Mouse (Mus musculus) macrophage (primary cell): ENCODE results near the gene Idh2. TPM values are rescaled to one million over a fixed set of nuclear protein-coding genes. Genes with fewer than 3 reads are reported as not detected.

ENCODE experiments used
- H3K27ac ChIP-seq: fragments of 350-480 bp; formaldehyde crosslinking; 2 replicates; pipeline ENCODE4 v1.9.0; 2021
- H3K36me3 ChIP-seq: fragments of 350-480 bp; formaldehyde crosslinking; 2 replicates; pipeline ENCODE4 v1.9.0; 2021; ENCODE audit errors: inconsistent target
- H3K4me3 ChIP-seq: fragments of 350-480 bp; formaldehyde crosslinking; 2 replicates; pipeline ENCODE4 v1.9.0; 2021; ENCODE audit errors: inconsistent target
- H3K79me2 ChIP-seq: fragments of 350-480 bp; formaldehyde crosslinking; 2 replicates; pipeline ENCODE4 v1.9.0; 2021; ENCODE audit errors: inconsistent target
- WGBS: methylation state at CpG from one replicate; pipeline ENCODE4 v1.1.7; 2026; ENCODE audit warnings: inconsistent platforms; ENCODE audit not compliant: missing documents; 5-methylcytosine and 5-hydroxymethylcytosine counted together
- polyA plus RNA-seq: library from polyadenylated mRNA; stranded (reverse); fragments of 250-400 nt; gene quantifications from 3 replicates; pipeline ENCODE4 v1.2.4, GENCODE M21; 2018; ENCODE audit warnings: inconsistent platforms

The Idh2 gene
- polyA plus RNA-seq, 1 experiment from 2014 or later = 88.0 TPM

DNA sequence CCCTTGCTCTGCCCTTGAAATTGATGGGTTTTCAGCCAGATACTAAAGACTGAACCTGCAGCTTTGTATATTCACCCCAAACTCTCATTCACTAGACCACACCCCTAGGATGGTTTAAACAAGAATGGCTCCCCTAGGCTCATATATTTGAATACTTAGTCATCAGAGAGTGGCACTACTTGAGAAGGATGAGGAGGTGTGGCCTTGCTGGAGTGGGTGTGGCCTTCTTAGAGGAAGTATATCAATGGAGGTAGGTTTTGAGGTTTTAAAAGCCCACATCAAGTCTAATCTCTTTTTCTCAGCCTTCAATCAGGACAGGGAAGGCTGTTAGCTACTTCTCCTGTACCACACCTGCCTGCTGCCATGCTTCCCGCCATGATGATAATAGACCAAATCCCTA is 8.8 kb downstream of the Idh2 start:
- H3K36me3 ChIP-seq = no peaks in the 10 kb centered on the region
- peaks cover 90% of the 10 kb centered on the region for H3K79me2 ChIP-seq
- whole genome bisulfite sequencing = 100% methylated on average over 1 of the region's 1 CpGs
- no peak overlapping the region for H3K27ac ChIP-seq
- no peak overlapping the region for H3K4me3 ChIP-seq

DNA sequence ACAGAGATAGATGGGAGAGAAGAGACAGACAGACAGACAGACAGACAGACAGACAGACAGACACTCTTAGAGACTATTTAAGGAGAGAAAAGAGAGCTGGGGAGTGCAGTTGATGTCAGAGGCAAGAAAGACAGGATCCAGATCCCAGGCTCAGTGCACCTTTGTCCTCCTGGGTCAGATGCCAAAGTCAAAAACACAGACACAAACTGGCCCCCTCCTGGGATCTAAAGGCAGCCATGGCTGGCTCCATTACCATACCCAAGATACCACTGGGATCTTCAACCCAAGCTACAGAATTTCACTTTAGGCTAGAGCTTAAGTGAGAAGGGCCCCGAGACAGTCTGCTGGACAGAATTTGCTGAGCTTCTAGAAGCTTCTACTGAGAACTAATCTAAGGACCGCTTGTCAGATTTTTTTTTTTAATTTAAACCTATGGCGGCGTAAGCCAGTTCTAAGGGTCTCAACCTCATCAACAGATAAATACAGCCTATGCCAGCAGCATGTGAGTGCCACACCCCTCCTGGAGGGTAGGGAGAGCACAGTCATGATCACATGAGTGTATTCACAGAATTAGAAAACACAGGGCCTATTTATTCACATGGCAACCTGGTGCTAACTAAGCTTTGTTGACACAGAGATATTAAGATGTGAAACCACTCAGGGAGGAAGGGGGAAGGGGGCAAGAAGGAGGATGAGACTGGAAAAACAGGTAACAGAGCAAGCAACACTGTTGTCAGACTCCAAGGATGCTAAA is 9.4 kb downstream of the Idh2 start:
- Histone ChIP-seq H3K79me2 (peaks cover 84% of the 10 kb centered on the region), H3K27ac (no peak overlapping the region), H3K36me3 (no peaks in the 10 kb centered on the region), H3K4me3 (no peak overlapping the region)
- WGBS = 94% methylated on average over 4 of the region's 4 CpGs

DNA sequence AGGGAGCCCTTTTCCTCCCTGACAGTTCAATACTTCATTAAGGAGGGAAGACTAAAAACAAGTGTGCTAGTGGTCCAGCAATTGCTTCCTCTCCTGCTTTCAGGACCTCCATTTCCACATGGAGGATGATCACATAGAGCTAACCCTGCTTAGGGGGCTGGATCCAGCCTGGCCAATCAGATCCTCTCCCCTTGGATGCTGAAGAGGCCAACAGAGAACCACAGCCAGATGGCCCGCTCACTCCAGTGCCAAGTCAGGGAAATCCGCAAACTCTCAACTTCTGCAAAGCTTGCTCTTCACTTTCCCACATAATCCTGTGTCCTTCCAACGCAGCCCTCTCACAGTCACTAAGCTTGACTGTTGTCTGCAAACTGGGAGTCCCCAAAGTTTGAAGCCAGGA is 11.9 kb downstream of the Idh2 start:
- Histone ChIP-seq H3K79me2 (peaks cover 59% of the 10 kb centered on the region), H3K4me3 (no peak overlapping the region), H3K36me3 (peaks cover 8% of the 10 kb centered on the region), H3K27ac (no peak overlapping the region)
- 81% methylated on average over 3 of the region's 3 CpGs for WGBS

DNA sequence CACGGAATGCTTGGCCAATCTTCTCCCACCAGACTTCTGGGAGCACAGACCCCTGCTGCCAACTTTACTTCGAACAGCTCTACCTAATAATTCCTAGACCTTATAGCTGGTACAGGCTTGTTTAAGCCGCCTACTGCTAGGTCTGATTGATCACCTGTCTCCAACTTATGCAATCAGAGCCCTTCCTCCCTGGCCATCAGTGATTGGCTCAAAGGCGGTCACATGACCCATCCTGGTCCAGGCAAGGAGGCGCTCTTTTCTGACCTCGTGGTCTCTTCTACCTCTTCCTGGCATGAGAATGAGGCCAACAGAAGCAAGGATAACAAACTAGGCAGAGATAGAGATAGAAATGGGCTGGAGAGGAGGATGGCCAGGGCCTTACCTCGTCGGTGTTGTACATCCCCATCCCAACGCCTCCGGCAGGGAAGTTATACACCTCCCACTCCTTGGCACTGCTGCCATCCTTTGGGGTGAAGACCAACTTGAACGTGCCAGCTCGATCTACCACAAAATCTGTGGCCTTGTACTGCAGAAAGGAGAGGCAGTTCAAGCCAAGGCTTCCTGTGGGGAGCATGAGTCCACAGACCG is 16.7 kb downstream of the Idh2 start:
- no peak overlapping the region for H3K4me3 ChIP-seq
- H3K79me2 ChIP-seq = peaks cover 16% of the 10 kb centered on the region; the same call in 1 of the 2 replicates
- WGBS = 91% methylated on average over 13 of the region's 13 CpGs
- H3K36me3 ChIP-seq = peaks cover 45% of the 10 kb centered on the region
- no peak overlapping the region for H3K27ac ChIP-seq

DNA sequence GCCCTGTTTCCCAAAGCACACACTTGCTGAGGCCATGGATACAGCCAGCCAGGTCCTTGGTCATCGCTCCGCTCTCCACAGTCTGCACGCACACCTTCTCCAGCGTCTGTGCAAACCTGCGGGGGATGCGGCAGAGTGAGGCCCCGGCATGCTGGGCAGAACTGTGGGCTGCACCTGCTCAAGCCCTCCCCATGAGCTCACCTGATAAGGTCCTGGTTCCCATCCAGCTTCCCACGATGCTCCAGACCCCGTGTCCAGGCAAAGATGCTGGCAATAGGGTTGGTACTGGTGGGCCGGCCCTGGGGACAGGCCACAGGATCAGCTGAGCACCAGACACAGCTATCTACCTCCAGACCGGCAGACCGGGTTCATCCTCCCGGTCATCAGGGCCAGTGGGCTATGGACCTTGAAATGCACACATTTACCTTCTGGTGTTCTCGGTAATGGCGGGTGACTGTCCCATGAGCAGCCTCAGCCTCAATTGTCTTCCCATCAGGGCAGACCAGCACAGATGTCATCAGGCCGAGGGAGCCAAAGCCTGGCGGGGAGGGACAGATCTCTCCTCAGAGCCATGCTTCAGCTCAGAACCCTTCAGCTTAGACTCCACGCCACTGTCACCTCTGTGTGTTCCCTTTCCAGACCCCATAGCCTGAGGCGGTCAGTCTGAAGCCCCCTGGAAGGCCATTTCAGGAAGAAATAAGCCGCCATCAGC is 19.4 kb downstream of the Idh2 start:
- H3K79me2 ChIP-seq = no peaks in the 10 kb centered on the region
- peaks cover 66% of the 10 kb centered on the region for H3K36me3 ChIP-seq
- WGBS = 93% methylated on average over 20 of the region's 20 CpGs
- no peak overlapping the region for H3K27ac ChIP-seq
- H3K4me3 ChIP-seq = no peak overlapping the region

DNA sequence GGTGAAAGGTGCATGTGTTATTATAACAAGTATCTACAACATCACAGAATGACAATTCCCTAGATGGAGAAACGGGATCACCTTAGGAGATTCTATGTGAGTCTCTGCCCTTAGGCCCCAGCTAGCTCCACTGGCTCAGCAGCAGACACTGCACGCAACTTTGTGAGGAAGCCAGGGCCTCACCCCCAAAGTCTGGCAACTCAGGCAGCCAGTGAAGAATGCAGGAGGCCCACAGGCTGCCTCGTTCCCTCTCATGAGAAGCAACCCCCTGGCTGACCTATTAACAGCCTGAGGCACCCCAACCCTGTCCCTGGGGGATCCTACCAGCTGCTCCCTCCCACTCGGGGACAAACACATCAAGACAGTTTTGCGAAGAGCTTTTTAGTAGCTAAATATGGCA is 20.7 kb downstream of the Idh2 start:
- H3K27ac ChIP-seq = no peak overlapping the region
- peaks cover 78% of the 10 kb centered on the region for H3K36me3 ChIP-seq
- 96% methylated on average over 5 of the region's 5 CpGs for WGBS

DNA sequence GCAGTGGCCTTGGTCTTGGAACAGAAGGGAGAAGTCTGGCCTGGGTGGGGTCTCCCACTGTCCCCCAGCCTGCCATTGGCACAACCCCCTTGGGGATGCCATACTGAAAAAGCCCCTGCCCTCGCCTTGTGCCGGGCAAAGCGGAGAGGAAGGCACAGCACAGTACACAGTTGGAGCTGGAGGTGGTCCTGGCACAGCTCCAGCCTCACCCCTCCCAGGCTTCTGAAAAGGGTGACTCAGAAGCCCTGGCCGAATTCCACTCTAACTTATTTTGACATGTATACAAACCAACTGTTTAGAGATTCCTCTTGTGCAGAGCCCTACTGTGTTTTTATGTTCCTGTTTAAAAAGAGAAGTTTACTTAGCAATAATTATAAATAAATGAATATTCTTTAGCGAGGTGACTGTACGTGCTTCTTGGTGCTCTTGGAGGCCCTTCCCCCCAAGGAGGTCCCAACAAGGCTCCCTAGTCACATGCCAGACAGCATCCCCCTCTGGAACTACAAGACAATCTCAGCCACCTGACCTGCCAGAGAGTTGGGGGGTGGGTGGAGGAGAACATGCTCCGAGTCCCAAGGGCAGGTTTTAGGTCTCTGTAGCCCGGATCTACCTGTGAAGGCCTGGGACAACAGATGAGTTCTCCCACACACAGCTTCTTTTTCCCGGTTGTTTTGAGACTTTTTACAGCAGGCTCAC is 22.7 kb downstream of the Idh2 start:
- Histone ChIP-seq H3K4me3 (no peak overlapping the region), H3K27ac (no peak overlapping the region), H3K36me3 (peaks cover 79% of the 10 kb centered on the region), H3K79me2 (peaks cover 7% of the 10 kb centered on the region; the same call in 1 of the 2 replicates)
- 67% methylated on average over 9 of the region's 9 CpGs for WGBS

More for the DNA sequence above, 20.7 kb downstream of the Idh2 start:
- Histone ChIP-seq H3K79me2 (no peaks in the 10 kb centered on the region; the same call in 1 of the 2 replicates), H3K4me3 (no peak overlapping the region)

DNA sequence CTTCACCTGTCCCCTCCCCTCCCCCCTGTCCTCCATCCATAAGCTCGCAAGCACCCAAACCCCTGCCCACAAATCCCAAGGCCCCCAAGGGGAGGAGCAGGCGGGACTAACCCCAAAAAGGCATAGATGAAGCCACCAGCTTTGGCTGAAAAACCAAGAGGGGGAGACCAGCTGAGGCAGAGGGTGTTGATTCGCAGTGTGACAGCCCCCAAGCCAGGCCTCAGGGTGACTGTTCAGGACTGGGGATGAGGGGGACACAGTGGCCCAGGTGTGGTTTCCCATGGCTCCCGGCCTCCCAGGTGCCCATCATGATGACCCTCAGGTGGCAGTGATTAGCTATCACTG is 23.4 kb downstream of the Idh2 start:
- Histone ChIP-seq H3K36me3 (peaks cover 83% of the 10 kb centered on the region), H3K79me2 (peaks cover 13% of the 10 kb centered on the region; the same call in 1 of the 2 replicates), H3K4me3 (no peak overlapping the region), H3K27ac (no peak overlapping the region)
- WGBS = 65% methylated on average over 4 of the region's 4 CpGs

DNA sequence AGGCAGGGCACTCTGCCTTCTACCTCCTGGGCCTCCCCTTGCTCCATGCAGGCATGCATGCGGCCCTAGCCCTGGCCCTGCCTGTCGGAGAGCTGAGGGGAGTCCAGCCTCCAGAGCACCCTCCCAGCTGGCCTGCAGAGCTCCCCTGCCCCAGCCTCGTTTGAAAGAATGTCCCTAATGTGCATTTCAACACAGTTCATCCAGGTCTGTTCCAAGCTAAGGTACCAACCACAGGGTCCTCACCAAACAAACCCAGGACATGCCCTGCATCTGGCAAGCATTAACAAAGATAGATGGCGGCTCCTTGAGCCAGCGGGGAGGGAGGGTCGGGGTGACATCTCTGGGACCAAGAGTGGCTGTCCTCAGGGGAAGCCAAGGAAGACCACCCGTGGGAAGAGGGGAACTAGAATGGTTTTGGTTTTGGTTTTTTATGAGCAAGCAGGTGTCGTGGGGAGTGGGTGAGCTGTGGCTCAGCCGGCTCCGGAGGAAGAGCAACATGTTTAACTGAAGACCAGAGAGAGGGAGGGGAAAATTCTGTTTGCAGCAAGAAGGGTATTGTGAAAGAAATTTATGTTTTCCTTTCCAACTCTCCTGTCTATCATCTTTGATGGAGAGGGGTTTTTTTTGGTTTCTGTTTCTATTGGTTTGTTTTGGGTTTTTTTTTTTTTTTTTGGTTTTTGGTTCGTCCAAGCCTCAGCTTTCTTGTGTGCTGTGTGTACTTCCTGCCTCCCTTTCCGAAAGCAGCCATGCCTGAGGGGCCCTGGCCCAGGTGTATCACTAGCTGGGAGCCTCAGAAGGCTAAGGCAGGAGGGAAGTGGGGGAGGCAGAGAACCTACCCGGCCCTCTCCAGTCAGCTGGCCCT is 24.0 kb downstream of the Idh2 start:
- Histone ChIP-seq H3K79me2 (peaks cover 19% of the 10 kb centered on the region), H3K36me3 (peaks cover 83% of the 10 kb centered on the region), H3K4me3 (no peak overlapping the region), H3K27ac (no peak overlapping the region)
- WGBS = 37% methylated on average over 13 of the region's 13 CpGs

DNA sequence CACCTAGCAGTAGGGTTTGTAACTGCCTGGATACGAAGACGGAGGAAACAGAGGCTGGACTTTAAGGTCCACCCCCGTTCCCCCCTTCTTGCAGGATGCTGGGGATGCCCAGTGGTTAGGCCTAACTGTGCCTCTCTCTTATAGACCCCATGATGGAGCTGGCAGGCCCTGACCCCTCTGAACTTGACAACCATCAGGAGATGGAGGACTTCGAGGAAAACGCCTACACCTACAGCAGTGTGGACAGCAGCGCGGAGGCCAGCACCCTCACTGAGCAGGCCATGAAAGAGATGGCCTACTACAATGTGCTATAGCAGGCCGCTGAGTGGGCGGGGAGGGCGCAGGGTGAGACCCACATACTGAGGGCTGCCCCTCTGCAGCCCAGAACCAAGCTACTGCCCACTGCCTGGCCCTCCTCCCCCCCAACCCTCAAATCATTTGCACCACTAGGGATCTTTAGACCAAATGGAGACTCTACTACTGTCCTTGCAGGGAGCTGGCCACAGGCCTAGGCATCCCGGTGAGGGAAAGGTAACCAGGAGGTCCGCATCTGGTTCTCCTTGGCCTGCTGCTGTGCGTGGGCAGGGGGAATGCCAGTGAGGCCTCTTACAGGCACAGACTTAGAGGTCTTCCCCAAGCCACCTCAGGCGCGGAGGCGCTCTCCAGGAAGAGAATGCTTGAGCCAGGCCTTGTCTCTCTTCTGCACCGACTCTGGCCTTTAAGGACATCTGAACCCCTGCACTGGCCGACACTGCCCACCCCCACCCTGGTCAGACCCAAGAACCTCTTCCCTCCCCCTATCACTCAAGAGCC is 24.8 kb downstream of the Idh2 start:
- WGBS = 86% methylated on average over 14 of the region's 18 CpGs
- H3K79me2 ChIP-seq = peaks cover 28% of the 10 kb centered on the region
- H3K36me3 ChIP-seq = peaks cover 83% of the 10 kb centered on the region
- H3K27ac ChIP-seq = no peak overlapping the region
- H3K4me3 ChIP-seq = no peak overlapping the region

DNA sequence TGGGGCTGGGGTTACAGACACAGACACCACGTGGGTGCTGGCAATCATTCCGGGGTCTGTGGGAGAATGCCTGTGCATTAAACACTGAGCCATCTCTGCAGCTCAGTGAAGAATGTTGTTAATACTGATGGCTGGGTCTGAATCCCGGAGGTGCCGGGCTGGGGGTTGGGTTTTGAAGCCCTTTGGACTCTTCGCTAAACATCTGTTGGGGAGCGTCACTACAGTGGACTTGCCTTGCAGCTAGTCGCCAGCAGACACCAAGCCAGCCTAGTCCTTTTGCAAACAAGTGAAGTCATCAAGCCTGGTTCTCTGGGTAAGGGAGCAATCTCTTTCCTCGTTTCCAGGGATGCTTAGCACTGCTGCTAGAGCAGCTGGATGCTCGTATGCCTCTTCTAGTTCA is 27.0 kb downstream of the Idh2 start:
- Histone ChIP-seq H3K36me3 (peaks cover 87% of the 10 kb centered on the region), H3K4me3 (no peak overlapping the region), H3K79me2 (peaks cover 50% of the 10 kb centered on the region), H3K27ac (no peak overlapping the region)
- WGBS = 94% methylated on average over 9 of the region's 9 CpGs

DNA sequence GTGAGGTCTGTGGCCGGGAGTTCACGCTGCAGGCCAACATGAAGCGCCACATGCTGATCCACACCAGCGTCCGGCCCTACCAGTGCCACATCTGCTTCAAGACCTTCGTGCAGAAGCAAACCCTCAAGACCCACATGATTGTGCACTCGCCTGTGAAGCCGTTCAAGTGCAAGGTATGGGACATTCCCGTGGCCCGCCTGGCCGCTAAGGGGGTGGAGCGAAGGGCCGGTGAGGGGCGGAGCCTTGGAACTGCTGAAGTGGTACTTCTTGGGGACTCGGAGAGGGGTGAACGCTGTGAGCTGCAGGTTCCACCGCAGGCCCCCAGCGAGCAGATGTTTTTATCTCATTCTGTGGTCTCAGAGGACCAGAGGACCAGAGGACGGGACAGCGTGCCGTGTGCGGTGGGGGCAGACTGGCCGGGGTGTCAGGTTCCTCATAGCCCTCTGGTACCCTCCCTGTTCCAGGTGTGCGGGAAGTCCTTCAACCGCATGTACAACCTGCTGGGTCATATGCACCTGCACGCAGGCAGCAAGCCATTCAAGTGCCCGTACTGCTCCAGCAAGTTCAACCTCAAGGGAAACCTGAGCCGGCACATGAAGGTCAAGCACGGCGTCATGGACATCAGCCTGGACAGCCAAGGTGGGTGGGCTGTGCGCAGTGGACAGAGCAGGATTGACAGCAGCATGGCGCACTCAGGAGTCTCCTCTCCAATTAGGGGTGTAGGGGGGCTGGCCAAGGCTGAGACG is 29.0 kb downstream of the Idh2 start:
- Histone ChIP-seq H3K27ac (no peak overlapping the region), H3K36me3 (peaks cover 87% of the 10 kb centered on the region), H3K4me3 (no peak overlapping the region), H3K79me2 (peaks cover 70% of the 10 kb centered on the region)
- 92% methylated on average over 32 of the region's 33 CpGs for WGBS

DNA sequence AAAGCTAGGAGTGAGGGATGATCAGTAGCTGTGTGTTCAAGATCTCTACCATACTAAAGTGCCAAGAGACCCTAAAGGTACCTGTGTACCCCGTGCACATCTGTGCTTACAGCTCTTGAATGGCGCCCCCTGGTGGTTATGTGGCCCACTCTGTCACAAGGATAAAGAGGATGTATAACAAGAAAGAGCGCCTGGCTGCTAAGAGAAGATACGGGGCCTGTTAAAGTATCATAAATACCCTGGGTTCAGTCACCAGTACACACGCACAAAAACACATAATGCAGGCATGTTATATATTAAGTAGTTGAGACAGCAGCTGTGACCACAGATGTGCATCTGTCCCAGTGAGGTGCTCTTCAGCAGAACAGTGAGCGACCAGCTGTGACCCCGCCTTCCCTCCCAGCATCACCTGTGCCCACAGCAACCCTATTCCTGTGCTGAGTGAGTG is 30.7 kb downstream of the Idh2 start:
- Histone ChIP-seq H3K79me2 (peaks cover 87% of the 10 kb centered on the region), H3K4me3 (no peak overlapping the region), H3K36me3 (peaks cover 73% of the 10 kb centered on the region), H3K27ac (no peak overlapping the region)
- 62% methylated on average over 7 of the region's 7 CpGs for WGBS
